Mouse (Mus musculus) mouse trophoblast stem cell (cell line): ENCODE data around the gene Mamdc4.
"Not testable (repeated sequence)": the region's sequence is repeated elsewhere in the genome, so short reads cannot be mapped to it uniquely, and the experiment has no call there.

Source experiments
- in situ Hi-C, 2 experiments: fragments of 300-500 bp; cut with MseI, MboI; formaldehyde crosslinking; loops; 2 replicates in 1 of 2; 3 replicates in 1 of 2; pipeline ENCODE4 v1.15.1; 2025

Mamdc4 gene

DNA sequence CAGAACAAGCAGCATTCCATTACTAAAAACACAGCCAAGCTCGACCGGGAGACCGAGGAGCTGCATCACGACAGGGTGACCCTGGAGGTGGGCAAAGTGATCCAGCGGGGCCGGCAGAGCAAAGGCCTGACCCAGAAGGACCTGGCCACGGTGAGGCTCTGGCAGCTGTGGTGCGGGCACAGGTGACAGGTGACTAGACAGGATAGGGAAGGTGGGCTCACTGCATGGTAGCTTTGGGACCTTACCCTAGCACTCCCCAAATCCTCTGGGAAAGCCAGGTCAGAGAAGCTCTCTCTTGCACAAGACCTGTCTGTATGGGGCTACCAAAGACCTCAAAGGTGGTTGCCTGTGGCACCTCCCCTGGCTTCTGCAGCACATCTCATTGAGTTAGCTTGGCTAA is 14.1 kb downstream of the Mamdc4 start:
- in situ Hi-C loops: no loop called here

DNA sequence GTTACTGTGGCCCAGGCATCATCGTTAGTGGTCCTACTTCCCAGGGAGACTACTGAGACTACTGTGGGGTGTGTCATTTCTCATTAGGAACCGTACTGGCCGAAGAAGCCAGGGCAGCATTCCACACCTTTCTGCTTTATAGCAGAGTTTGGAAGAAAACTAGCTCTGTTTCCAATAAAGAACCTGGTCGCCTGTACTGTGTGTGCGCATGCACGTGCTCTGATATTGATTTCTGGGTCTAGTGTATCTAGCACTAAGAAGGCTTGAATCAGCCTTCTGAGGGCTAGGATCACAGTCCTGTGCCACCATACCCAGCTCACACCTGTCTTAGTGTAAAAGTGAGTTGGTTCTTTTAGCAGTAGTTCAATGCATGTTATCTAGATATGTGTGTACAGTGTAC is 15.9 kb downstream of the Mamdc4 start:
- in situ Hi-C loops: no loop called here

DNA sequence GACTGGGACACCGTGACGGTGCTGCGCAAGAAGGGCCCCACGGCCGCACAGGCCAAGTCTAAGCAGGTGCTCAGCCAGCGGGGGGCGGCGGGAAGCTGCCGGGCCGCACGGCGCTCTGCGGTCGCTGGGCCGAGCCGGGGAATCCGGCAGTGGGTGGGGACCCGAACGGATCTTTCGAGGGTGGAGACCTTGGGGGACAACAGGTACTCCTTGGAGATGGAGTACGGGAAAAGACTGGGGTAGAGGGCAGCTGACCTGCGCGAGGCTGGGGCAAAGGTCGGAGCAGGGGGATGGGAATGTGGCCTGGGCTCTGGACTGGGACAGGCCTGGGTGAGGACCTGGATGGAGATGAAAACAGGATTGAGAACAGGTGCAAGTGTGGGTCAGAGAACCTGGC is 16.7 kb downstream of the Mamdc4 start:
- in situ Hi-C loops: no loop called here

DNA sequence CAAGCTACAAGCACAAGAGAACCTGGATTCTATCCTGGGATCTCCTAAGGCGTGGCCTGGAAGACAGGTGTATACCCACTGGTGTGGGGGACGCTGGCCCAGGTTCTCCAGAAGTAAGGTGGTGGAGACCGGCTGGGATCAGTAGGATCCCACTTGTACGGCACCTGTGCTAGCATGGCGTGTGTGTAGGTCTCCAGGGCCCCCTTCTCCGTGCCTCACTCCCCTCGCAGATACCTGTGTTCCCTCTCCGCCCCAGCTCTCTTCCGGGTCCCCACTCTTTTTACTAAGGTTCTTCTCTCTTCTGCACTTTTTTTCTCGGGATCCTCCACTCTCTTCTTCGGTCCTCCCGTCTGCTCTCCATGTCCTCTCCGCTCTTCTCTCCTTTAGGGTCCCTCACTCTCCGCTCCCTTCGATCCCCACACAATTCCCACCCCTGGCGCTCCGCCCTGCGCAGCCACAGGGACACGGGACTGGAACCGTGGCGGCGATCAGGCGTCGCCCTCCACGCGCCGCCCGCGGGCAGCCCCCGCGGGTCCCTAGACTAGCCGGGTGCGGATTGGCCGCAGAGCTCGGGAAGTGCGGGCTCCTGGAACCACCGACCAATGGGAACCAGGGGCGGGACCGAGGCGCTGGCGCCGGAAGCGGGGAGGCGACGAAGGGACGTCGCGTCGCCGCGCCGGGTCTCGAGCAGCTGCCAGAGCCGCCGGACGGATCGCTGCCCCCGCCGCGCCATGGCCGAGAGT is 17.3 kb downstream of the Mamdc4 start, which contains the start of gene Edf1:
Edf1 (plus strand) TSS at position 627 of the 743 bp plus-strand sequence.
- in situ Hi-C loops: no loop called here

DNA sequence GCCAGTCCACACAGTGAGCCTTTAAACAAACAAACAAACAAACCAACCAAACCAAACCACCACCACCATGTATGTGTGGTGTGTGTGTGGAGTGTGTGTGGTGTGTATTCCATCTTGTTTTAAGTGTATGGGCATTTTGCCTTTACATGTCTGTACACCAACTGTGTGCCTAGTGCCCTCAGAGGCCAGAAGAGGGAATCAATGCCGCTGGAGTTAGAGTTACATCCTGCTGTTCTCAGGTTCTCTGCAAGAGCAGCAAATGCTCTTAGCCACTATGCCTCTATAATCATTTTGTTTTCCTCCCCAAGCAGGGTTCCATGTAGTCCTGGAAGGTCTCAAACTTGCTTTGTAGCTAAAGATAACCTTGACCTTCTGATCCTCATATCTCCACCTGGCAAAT is 18.3 kb downstream of the Mamdc4 start:
- in situ Hi-C loops: no loop called here

DNA sequence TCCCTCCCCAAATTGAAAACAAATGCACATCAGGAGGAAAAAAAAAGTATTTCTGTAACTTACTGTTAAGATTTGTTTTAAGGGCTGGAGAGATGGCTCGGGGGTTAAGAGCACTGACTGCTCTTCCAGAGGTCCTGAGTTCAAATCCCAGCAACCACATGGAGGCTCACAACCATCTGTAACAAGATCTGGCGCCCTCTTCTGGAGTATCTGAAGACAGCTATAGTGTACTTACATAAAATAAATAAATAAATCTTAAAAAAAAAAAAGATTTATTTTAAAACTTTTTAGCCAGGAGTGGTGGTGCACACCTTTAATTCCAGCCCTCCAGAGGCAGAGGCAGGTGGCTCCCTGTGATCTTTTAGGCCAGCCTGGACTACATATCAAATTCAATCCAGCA is 19.2 kb downstream of the Mamdc4 start:
- in situ Hi-C loops: not testable (repeated sequence)

DNA sequence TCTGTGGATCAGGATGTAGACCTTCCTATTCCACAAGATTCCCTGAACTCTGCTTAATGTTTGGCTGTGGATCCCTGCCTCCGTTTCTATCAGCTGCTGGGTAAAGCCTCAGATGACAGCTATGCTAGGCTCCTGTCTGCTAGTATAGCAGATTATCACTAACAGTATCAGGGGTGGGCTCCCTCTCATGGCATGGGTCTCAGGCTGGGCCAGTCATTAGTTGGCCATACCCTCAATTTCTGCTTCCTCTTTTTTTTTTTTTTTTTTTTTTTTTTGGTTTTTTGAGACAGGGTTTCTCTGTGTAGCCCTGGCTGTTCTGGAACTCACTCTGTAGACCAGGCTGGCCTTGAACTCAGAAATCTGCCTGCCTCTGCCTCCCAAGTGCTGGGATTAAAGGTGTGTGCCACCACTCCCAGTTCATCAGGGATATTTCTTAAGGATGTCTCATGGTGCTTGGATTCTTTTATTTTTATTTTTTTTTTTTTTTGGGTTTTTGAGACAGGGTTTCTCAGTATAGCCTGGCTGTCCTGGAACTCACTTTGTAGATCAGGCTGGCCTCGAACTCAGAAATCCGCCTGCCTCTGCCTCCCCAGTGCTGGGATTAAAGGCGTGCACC is 21.4 kb downstream of the Mamdc4 start:
- in situ Hi-C loops: not testable (repeated sequence)

DNA sequence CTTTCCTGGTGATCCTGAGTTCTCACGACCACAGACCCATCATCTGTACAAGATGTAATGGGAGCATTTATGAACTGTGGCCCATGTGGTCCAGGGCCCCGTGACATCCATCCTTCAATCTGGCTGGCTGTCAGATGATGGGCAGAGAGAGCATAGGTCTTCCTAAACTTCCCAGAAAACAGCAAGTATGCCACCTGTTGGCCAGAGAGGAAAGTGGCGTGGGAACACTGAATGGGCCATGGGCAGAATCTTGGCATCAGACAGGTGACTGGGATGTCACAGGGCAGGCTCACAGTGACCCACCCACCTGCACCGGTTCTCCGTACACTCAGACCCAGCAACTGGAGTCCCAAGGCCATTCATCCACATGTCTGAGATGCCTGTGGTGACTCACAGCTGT is 23.5 kb downstream of the Mamdc4 start:
- in situ Hi-C loops: no loop called here

DNA sequence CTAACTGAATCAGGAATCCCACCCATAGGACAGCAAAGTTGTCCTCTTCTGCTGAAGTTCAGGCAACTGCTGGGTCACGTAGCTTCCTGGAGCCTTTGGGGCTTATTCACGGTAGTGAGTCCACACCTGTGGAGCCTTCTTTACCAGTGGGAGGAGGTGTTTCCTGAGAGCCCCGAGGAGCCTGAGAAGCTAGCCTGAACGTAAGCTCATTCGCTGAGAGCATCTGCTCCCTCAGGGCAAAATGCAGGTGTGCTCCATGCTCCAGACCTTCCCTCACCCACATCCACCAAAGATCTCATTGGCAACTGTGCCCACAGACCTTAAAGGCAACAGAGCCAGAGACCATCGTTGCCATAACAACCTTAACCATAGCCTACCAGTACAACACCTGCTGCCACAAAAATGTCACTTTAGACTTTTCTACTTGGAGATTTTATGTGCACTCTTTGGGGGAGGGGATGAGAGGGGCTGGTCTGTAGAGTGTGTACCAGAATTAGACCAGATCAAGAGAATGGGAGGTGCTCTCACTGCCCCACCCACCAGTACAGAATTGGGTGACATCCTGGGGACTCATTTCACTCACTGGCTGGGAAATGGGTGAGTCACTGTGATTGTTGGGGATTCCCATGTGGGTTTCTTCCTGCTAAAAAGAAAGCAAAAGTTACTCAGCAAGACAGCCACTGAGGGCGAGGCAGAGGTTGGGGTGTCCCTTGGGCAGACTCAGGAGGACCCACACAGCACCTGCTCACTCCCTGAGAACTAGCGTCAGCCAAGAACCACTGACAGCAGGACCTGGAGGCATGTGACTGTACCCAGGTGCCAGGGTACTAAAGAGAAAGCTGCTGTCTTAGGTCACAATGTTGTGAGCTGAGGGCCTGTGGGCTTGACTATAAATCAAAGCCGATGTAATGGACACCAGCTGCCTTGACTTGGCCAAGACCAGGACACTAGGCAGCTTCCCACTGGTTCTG is 25.3 kb downstream of the Mamdc4 start:
- in situ Hi-C loops: no loop called here

DNA sequence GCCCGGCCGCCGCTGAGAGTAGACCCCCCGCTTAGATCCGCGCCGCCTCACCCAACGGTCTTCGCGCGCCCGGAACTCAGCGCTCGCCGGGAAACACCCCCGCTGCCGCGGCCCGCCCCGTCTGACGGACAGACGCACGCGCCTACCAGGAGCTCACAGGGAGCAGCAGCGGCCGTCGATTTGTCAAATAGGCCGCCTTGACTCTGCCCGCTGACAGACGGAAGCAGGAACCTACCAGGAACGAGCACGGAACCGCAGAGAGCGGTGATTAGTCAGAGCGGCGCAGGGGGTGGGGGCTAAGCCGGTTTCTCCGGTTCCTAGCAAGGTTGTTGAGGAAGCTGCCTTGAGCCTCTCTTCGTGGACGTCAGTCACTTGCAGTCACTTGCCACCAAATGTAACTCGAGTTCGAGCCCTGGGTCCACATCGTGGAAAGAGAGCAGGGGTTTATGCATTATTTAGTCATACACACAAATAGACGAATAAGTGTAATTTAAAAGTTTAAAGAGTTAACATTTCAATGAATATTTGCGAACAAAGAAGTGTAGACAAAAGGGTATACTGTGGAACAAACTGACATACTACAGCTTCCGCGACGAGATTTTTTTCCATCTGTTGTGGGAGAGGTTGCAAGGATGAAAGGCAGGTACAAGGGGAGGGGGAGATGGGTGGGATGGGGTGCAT is 27.7 kb downstream of the Mamdc4 start, which contains the start of gene Traf2:
Traf2 (minus strand) TSS at position 130 of the 681 bp plus-strand sequence.
- in situ Hi-C loops: no loop called here

DNA sequence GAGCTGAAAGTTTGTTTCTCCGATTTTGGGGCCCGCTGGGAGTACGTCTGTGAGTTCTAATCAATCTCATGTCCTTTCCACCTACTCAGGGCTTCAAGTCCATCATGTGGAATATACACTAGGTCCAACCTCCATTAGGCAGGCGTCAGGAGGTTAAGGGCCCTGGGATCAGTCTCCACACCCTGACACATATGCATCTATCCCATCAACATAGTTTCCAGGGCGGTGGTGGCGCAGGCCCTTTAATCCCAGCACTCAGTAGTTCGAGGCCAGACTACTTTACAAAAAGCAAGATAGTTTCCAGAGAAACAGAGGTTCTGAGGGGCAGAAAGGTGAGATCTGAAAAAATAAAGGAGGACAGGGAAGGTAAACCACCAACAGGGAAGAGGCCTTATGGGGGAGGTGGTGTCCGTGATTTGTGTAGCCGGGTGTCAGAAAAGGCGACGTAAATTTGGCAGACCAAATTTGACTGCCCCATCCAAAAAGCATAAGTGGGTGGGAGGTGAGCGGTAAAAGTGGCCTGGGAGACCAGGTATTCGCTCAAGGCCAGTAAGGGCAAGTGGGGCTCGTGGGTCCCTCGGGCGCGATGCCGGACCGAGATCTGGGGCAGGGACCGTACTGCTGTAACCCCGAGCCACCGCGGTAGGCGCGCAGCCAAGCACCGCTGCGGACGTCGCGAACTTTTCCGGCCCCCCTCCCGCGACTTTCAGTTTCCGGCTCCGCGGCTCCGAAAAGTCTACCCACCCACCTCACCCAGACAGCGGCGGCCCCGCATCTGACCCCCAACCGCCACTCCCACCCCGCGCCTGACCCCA is 28.4 kb downstream of the Mamdc4 start:
- in situ Hi-C loops: no loop called here

DNA sequence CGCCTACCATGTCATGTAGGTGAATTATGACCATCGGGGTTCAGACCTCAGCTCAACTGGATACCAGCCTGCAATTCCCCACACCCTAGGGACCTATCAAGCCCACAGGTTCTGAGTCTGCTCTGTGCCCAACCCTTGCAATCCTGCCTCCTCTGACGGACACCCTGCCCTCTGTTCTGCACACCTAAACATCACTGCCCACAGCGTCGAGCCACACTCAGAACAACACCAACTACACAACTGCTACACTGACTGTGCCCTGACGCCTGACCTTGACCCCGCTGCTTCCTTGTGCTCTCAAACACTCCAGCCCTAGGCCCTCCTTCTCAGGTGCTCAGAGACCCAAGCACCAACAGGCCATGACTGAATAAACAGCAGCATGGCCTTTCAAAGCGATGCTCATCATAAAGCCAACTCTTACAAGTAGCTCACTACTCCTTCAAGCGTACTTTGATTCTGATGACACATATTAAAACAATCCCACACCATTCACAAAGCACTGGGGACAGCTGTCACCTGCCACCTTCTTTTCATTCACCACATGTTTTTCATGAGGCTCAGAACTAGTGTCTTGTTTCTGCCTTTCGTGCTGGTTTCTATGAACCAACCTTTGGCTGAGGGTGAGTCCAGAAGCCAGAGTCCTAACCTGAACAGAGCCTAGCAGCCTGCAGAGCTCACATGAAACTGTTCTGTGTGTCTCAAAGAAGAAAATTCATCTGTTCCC is 32.8 kb downstream of the Mamdc4 start:
- in situ Hi-C loops: no loop called here

DNA sequence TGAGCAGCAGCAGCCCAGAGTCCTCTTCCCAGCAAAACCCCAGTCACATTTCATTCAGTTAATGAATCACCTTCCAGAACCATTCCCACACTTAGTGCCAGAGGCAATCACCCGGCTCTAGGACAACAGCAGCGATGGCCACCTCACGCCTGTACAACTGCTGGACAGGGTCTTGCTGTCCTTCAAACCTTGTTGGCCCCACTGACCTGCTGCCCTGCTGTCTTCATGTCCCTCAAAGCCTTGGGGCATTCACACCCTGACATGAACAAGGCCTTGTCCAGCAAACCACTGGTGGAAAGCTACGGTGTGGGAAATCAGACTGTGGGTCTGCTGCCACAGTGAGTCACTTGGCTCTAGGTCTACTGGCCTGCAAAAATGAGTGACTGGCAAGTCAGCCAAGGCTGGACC is 34.1 kb downstream of the Mamdc4 start:
- in situ Hi-C loops: no loop called here

DNA sequence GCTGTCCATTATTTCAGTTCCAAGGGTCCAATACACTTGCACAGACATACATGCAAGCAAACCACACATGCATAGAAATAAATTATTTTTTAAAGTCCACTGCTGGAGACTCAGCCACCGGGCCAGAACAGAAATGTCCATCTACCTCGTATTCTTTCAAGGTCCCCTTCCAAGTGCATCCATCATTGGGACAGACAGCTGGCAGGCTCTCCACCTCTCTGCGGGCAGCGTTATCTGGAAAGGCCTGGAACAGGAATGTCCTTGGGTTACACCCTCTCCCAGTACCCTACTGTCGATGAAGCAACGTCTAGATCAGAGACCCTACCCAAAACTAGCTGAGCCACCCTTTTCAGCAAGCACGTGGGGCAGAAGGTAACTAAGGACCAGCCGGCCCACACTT is 38.1 kb downstream of the Mamdc4 start:
- in situ Hi-C loops: no loop called here

DNA sequence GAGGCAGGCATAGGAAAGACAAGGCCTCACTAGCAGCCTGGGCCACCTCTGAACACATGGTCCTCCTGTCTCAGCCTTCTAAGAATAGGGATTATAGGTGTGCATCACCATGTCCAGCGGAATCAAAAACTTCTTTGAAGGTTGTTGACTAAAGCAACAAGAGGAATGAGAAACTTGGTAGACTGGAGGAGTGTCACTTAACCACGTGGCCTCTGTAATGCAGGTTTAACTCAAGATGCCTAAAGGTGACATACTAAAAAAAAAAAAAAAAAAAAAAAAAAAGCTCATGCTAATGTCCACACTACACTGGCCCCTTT is 39.8 kb downstream of the Mamdc4 start:
- in situ Hi-C loops: no loop called here

DNA sequence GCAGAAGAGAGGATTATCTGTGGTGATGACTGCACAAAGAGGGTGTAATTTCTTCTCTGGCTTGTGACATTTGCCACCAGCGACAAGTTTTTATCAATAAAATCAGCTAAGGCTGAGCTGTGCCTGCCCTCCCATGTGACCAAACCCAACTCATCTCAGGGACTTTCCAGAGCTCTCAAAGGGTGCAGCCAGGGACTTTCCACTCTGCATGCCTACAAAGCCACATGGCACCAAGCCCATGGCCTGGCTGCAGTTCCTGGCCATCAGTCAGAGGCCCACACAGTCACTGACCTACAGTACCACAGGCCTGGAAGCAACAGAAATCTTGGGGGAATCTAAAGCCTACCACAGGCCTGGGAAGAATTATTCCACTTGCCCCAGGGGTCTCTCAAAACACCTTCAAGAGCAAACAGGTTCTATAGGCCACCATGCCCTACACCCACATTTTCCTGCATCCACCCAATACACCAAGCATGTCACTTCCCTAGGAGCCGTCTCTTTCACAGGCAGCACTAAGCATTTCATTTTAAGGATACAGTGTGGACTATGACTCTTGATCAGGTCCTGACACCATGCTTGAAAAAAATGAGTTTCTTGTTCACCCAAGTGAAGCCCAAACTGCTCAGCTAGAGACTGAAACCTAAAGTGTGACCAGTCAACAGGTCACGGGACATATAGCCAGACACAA is 40.3 kb downstream of the Mamdc4 start:
- in situ Hi-C loops: no loop called here

DNA sequence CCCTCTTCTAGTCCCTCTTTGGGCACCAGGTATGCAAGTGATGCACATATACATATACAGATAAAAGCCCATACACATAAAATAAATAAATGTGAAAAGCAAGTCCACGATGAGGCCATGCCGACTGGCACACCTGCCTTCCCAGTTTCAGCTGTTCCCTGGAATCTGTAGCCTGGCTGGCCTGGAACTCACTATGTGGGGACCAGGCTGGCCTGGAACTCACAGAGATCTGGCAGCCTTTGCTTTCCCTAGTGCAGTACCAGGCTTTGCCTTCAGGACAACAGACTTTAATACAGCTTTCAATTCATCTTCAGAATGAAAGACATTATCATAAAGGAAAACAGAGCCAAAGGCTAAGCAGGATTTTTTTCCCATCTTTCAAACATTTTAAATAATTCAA is 40.9 kb downstream of the Mamdc4 start:
- in situ Hi-C loops: no loop called here

DNA sequence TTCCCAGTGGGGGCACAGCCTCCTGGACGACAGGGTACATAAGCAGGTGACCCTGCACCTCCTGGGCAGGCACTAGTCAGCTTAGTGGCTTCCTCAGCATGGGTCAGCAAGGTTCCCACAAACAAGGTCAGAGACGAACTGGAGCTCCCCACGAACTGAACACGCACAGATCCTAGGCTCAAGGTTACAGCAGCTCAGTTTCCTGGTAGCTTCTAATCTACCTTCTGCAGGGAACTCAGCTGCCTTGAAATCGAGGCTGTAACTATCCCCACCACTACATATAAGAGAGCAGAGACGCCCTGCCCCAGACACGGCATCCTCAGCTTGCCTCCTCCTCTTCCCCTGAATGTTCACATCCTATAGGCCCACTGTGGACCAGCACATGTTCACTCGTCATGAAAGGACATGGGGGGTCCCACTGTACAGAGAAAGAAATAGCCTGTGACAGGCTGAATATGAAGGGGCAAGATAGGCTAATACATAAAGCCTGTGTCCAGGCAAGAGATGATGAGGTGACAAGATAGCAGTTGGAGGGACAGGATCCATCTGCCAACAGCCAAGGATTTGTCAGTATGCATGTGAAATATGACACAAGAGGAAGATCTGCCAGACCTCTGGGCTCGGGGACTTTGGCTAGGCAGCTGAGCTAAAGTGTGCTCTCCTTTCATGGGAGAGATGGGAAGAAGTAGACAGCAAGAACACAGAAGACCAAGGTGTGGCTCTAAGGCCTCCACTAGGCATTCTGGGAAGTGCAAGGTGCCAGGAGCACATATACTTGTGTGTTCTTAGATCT is 47.9 kb downstream of the Mamdc4 start:
- in situ Hi-C loops: no loop called here
